10 mouse cellular contexts compared by ENCODE assay signal in the genomic region with DNA sequence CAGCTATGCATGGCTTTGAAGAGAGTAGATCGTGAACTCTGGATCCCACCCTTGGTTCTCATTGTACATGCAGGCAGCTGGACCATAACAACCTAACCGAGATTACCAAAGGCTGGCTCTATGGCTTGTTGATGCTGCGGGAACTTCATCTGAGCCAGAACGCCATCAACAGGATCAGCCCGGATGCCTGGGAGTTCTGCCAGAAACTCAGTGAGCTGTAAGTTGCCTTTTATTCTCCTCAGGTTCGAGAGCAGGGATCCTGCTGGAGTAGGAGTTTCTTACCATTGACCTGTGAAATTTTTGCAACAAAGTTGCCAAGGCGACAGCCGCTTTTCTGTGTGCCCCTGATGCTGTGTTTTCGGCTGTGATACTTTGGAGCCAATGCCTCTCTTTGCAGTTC. TPM values are rescaled to one million over a fixed set of nuclear protein-coding genes. Genes with fewer than 3 reads are reported as not detected.
DNase-seq lines count a peak whose midpoint lies in the region; ATAC-seq lines count a peak whose summit lies in the region.
"Had no signal": no experiment of that assay in that cellular context is flagged by ENCODE, and none has a peak within 500 bp of the region (broad histone marks: within the 10 kb centered on the region; RNA-seq: fewer than 3 reads in every experiment).

No protein-coding gene starts in this region.

- H3K36me3 ChIP-seq in embryonic facial prominence, embryonic 14.5 days (ENCODE audit: control insufficient read depth, insufficient read depth, low read length) = peaks cover 74% of the 10 kb centered on the region

- 59% methylated on average over 9 of the region's 9 CpGs for WGBS in embryonic facial prominence, embryonic 14.5 days

- H3K9me3 ChIP-seq in embryonic facial prominence, embryonic 14.5 days (ENCODE audit: control insufficient read depth, low read length) = no peaks in the 10 kb centered on the region

- peaks cover 10% of the 10 kb centered on the region; the same call in 1 of the 2 replicates for H3K4me1 ChIP-seq in embryonic facial prominence, embryonic 14.5 days (ENCODE audit: control insufficient read depth, insufficient read depth, low read length)

- ATAC-seq in embryonic facial prominence, embryonic 14.5 days (ENCODE audit: low read depth) = peak; percentile 28; the same call in 1 of the 2 replicates

- DNase-seq in right cerebral cortex, postnatal 10 days (ENCODE audit: low spot score in 2 of 2) = peak; percentile 64 to 65
- no peak for DNase-seq in right cerebral cortex, postnatal 36 days (ENCODE audit: low spot score in 2 of 2)
- peak; percentile 70 for DNase-seq in embryonic facial prominence, embryonic 14.5 days (ENCODE audit: low spot score)
- peak; percentile 51 to 56 for DNase-seq in kidney, postnatal 25 days
- peak; percentile 14 for DNase-seq in retina, postnatal 7 days (ENCODE audit: low read depth, low spot score)
- DNase-seq in urinary bladder, postnatal 10 days (ENCODE audit: low spot score) = no peak
- no peak for DNase-seq in heart, postnatal 36 days
- DNase-seq: gastrocnemius, postnatal 10 days had no signal

- intact Hi-C loops in heart, postnatal 36 days (cut with DNase I) = loop anchor here (10.0 kb wide), 1 partner anchor 272 kb away; no protein-coding TSS in a partner anchor

- H3K4me2 ChIP-seq in embryonic facial prominence, embryonic 14.5 days (ENCODE audit: low read depth, low read length) = no peak overlapping the region

- H3K4me3 ChIP-seq in embryonic facial prominence, embryonic 14.5 days (ENCODE audit: low read depth, low read length) = no peak overlapping the region

- no peak overlapping the region for H3K9ac ChIP-seq in embryonic facial prominence, embryonic 14.5 days (ENCODE audit: low read depth, low read length)

- no peak overlapping the region for H3K27ac ChIP-seq in embryonic facial prominence, embryonic 14.5 days (replicated peaks; ENCODE audit: low read depth, low read length)
- H3K27ac ChIP-seq: kidney, postnatal 0 days had no signal

- H3K27me3 ChIP-seq in embryonic facial prominence, embryonic 14.5 days (replicated peaks; ENCODE audit: control insufficient read depth, insufficient read depth, low read length) = no peaks in the 10 kb centered on the region

RNA-seq across cellular contexts. Expression of a gene that starts 31.0 kb away (rescaled TPM):
- 23.6 and 29.1 TPM in 2 replicates for polyA plus RNA-seq in embryonic facial prominence, embryonic 14.5 days (2014; fragmentation: Nextera tagmentation; extraction: Ambion mirVana)
- total RNA-seq in heart, postnatal 36 days (2021) = 1 to 10 TPM; 1.7 to 2.3 TPM
- total RNA-seq: MEL had no signal

Comparison
In these comparisons a context has a peak if more than half of its experiments do, and no peak if none do; other contexts are left out.
1. DNase-seq: peak in right cerebral cortex, postnatal 10 days (2 of 2), embryonic facial prominence, embryonic 14.5 days (single experiment), kidney, postnatal 25 days (2 of 2) and retina, postnatal 7 days (single experiment); none in right cerebral cortex, postnatal 36 days (0 of 2), urinary bladder, postnatal 10 days (single experiment) and heart, postnatal 36 days (0 of 2).